Mouse (Mus musculus) spleen, postnatal 36 days (tissue): ENCODE measurements around the gene Phactr2.

Experiments
- DNase-seq, 2 experiments: peaks; one replicate each; pipeline ENCODE4 v3.0.0; 2022; ENCODE audit warnings: low spot score in 2 of 2, mixed read lengths in 1 of 2

The Phactr2 gene

GRCm38 (mm10) chr10:13168461-13168860 is 305.8 kb downstream of the Phactr2 start:
- DNase-seq, result no peak

GRCm38 (mm10) chr10:13162031-13162430 is 312.2 kb downstream of the Phactr2 start:
- no peak for DNase-seq

GRCm38 (mm10) chr10:13160913-13161312 is 313.3 kb downstream of the Phactr2 start:
- DNase-seq, result no peak
